Mouse (Mus musculus) myocyte (in vitro differentiated cells): ENCODE results near the gene Il13ra1. TPM values are rescaled to one million over a fixed set of nuclear protein-coding genes. Genes with fewer than 3 reads are reported as not detected.

Experiments
- H3K27me3 ChIP-seq: one replicate; pipeline ENCODE4 v1.6.1; 2011; ENCODE audit not compliant: control insufficient read depth, insufficient read depth, insufficient read length
- H3K36me3 ChIP-seq: one replicate; pipeline ENCODE4 v1.6.1; 2011; ENCODE audit not compliant: control insufficient read depth, insufficient read depth
- H3K4me2 ChIP-seq: one replicate; pipeline ENCODE4 v1.6.1; 2011; ENCODE audit warnings: low read depth, control low read depth
- H3K4me3 ChIP-seq: one replicate; pipeline ENCODE4 v1.5.1; 2011; ENCODE audit warnings: mild to moderate bottlenecking, control low read depth, moderate library complexity
- H3K79me2 ChIP-seq: one replicate; pipeline ENCODE4 v1.6.1; 2011; ENCODE audit not compliant: control insufficient read depth, insufficient read depth
- H3ac ChIP-seq: one replicate; pipeline ENCODE4 v1.6.1; 2011; ENCODE audit not compliant: control insufficient read depth, insufficient read length
- CEBPB ChIP-seq: IDR thresholded peaks from 2 replicates; pipeline ENCODE4 v1.6.1; 2011; ENCODE audit warnings: mild to moderate bottlenecking, moderate library complexity; ENCODE audit not compliant: poor library complexity, insufficient read depth, severe bottlenecking
- E2F4 ChIP-seq: IDR thresholded peaks from one replicate; pipeline ENCODE4 v1.6.1; 2011; ENCODE audit warnings: mild to moderate bottlenecking, control low read depth, moderate library complexity; ENCODE audit not compliant: insufficient read depth
- MAX ChIP-seq: IDR thresholded peaks from one replicate; pipeline ENCODE4 v1.6.1; 2011; ENCODE audit warnings: low read depth, mild to moderate bottlenecking, control low read depth
- MYOD1 ChIP-seq, 3 experiments: IDR thresholded peaks; one replicate each; pipeline ENCODE4 v1.6.1; 2011; ENCODE audit warnings: control low read depth in 2 of 3, low read depth in 2 of 3, mild to moderate bottlenecking in 2 of 3, moderate library complexity in 1 of 3; ENCODE audit not compliant: insufficient read length in 2 of 3, control insufficient read depth in 1 of 3
- MYOG ChIP-seq, 3 experiments: IDR thresholded peaks; one replicate each; pipeline ENCODE4 v1.6.1; 2011; ENCODE audit warnings: control low read depth in 2 of 3, low read depth in 2 of 3, mild to moderate bottlenecking in 2 of 3; ENCODE audit not compliant: insufficient read length in 2 of 3, control insufficient read depth in 1 of 3, insufficient read depth in 1 of 3
- POLR2A ChIP-seq: IDR thresholded peaks from one replicate; pipeline ENCODE4 v1.6.1; 2011; ENCODE audit warnings: low read depth, mild to moderate bottlenecking, control low read depth, moderate library complexity; ENCODE audit not compliant: insufficient read length
- POLR2AphosphoS2 ChIP-seq: IDR thresholded peaks from one replicate; pipeline ENCODE4 v1.6.1; 2011; ENCODE audit warnings: low read depth, control low read depth; ENCODE audit not compliant: insufficient read length
- REST ChIP-seq: IDR thresholded peaks from one replicate; pipeline ENCODE4 v1.6.1; 2011; ENCODE audit warnings: mild to moderate bottlenecking, control low read depth, moderate library complexity; ENCODE audit not compliant: insufficient read depth, insufficient read length
- SRF ChIP-seq: IDR thresholded peaks from one replicate; pipeline ENCODE4 v1.6.1; 2011; ENCODE audit warnings: low read depth; ENCODE audit not compliant: control insufficient read depth, insufficient read length
- TCF12 ChIP-seq: IDR thresholded peaks from one replicate; pipeline ENCODE4 v1.6.1; 2011; ENCODE audit warnings: mild to moderate bottlenecking, control low read depth; ENCODE audit not compliant: poor library complexity, insufficient read depth, severe bottlenecking
- TCF3 ChIP-seq: IDR thresholded peaks from one replicate; pipeline ENCODE4 v1.6.1; 2011; ENCODE audit warnings: low read depth, control low read depth; ENCODE audit not compliant: insufficient read length
- USF1 ChIP-seq: IDR thresholded peaks from one replicate; pipeline ENCODE4 v1.6.1; 2011; ENCODE audit warnings: low read depth, mild to moderate bottlenecking, control low read depth, moderate library complexity
- polyA plus RNA-seq: library from polyadenylated mRNA; unstranded; fragments of >200 nt; fragmentation: generic; extraction: Trizol; gene quantifications from one replicate; pipeline ENCODE4 v1.2.1, GENCODE M21; 2012; ENCODE audit warnings: missing spikeins

Il13ra1 gene
- polyA plus RNA-seq, 1 experiment, result 9.0 TPM

- TF ChIP-seq MYOD1 (IDR thresholded peaks at IDR 0.05; ENCODE audit: control insufficient read depth in 1 of 3, insufficient read length in 2 of 3, low read depth in 2 of 3) (no peak), TCF12 (no peak), MAX (no peak), E2F4 (no peak), SRF (no peak), MYOG (IDR thresholded peaks at IDR 0.05; ENCODE audit: control insufficient read depth in 1 of 3, insufficient read depth in 1 of 3, insufficient read length in 2 of 3, low read depth in 2 of 3) (no peak), CEBPB (no peak), POLR2A (no peak)
- H3K4me3 ChIP-seq, result no peak overlapping the region
- H3K4me2 ChIP-seq, result no peak overlapping the region
- H3K36me3 ChIP-seq, result no peaks in the 10 kb centered on the region
- H3K27me3 ChIP-seq, result no peaks in the 10 kb centered on the region
- H3K79me2 ChIP-seq, result no peaks in the 10 kb centered on the region
- no peak overlapping the region for H3ac ChIP-seq
These were observed 30.2 kb downstream of the Il13ra1 start for GRCm38 (mm10) chrX:36141994-36142639.

GRCm38 (mm10) chrX:36146746-36147145, 34.8 kb downstream of the Il13ra1 start:
- H3ac ChIP-seq, result no peak overlapping the region
- TF ChIP-seq CEBPB, result no peak
- TF ChIP-seq TCF12, result no peak
- TF ChIP-seq MYOD1 (IDR thresholded peaks at IDR 0.05; ENCODE audit: control insufficient read depth in 1 of 3, insufficient read length in 2 of 3, low read depth in 2 of 3), result no peak
- no peak for TF ChIP-seq E2F4
- TF ChIP-seq TCF3, result no peak
- TF ChIP-seq POLR2AphosphoS2, result no peak
- no peak for TF ChIP-seq REST
- no peak for TF ChIP-seq MYOG (IDR thresholded peaks at IDR 0.05; ENCODE audit: control insufficient read depth in 1 of 3, insufficient read depth in 1 of 3, insufficient read length in 2 of 3, low read depth in 2 of 3)
- TF ChIP-seq SRF, result no peak
- TF ChIP-seq USF1, result no peak
- TF ChIP-seq POLR2A, result no peak
- TF ChIP-seq MAX, result no peak
- H3K4me2 ChIP-seq, result no peak overlapping the region
- H3K4me3 ChIP-seq, result no peak overlapping the region
- no peaks in the 10 kb centered on the region for H3K27me3 ChIP-seq
- H3K36me3 ChIP-seq, result peaks cover 2% of the 10 kb centered on the region
- H3K79me2 ChIP-seq, result no peaks in the 10 kb centered on the region

- no peak overlapping the region for H3K4me3 ChIP-seq
- H3ac ChIP-seq, result no peak overlapping the region
- H3K36me3 ChIP-seq, result peaks cover 7% of the 10 kb centered on the region
- TF ChIP-seq USF1 (no peak), MYOD1 (IDR thresholded peaks at IDR 0.05; ENCODE audit: control insufficient read depth in 1 of 3, insufficient read length in 2 of 3, low read depth in 2 of 3) (no peak), CEBPB (no peak), TCF3 (no peak)
- H3K27me3 ChIP-seq, result no peaks in the 10 kb centered on the region
- no peak overlapping the region for H3K4me2 ChIP-seq
- H3K79me2 ChIP-seq, result no peaks in the 10 kb centered on the region
These were observed 38.2 kb downstream of the Il13ra1 start for GRCm38 (mm10) chrX:36150100-36150499.

GRCm38 (mm10) chrX:36156677-36157076, 44.8 kb downstream of the Il13ra1 start:
- Histone ChIP-seq H3K36me3 (peaks cover 6% of the 10 kb centered on the region), H3K27me3 (no peaks in the 10 kb centered on the region), H3ac (no peak overlapping the region), H3K79me2 (no peaks in the 10 kb centered on the region), H3K4me2 (no peak overlapping the region), H3K4me3 (no peak overlapping the region)
- TF ChIP-seq CEBPB (no peak), POLR2AphosphoS2 (no peak), MYOG (IDR thresholded peaks at IDR 0.05; ENCODE audit: control insufficient read depth in 1 of 3, insufficient read depth in 1 of 3, insufficient read length in 2 of 3, low read depth in 2 of 3) (no peak), SRF (no peak), TCF3 (no peak), REST (no peak), TCF12 (no peak), E2F4 (no peak), MYOD1 (IDR thresholded peaks at IDR 0.05; ENCODE audit: control insufficient read depth in 1 of 3, insufficient read length in 2 of 3, low read depth in 2 of 3) (no peak), MAX (no peak), USF1 (no peak), POLR2A (no peak)

- Histone ChIP-seq H3K36me3 (no peaks in the 10 kb centered on the region), H3K4me3 (no peak overlapping the region), H3K79me2 (no peaks in the 10 kb centered on the region), H3ac (no peak overlapping the region), H3K4me2 (no peak overlapping the region), H3K27me3 (no peaks in the 10 kb centered on the region)
- TF ChIP-seq REST (no peak), TCF12 (no peak), CEBPB (no peak), TCF3 (no peak), MYOD1 (IDR thresholded peaks at IDR 0.05; ENCODE audit: control insufficient read depth in 1 of 3, insufficient read length in 2 of 3, low read depth in 2 of 3) (no peak), E2F4 (no peak)
These were observed 49.7 kb downstream of the Il13ra1 start for GRCm38 (mm10) chrX:36161567-36161966.
